Mouse (Mus musculus): ENCODE results near the gene Atp10b.
"Not testable (repeated sequence)": the region's sequence is repeated elsewhere in the genome, so short reads cannot be mapped to it uniquely, and the experiment has no call there.

Gene Atp10b

GRCm38 (mm10) chr11:43149577-43149976 lies at the start of gene Atp10b:
TSS of gene Atp10b (plus strand) at chr11:43149877.
- DNase-seq, result no peak

GRCm38 (mm10) chr11:43101357-43101756 lies 48.3 kb upstream of the Atp10b start:
- DNase-seq, result no peak

GRCm38 (mm10) chr11:43125908-43126477 lies 23.7 kb upstream of the Atp10b start:
- no peak for DNase-seq

GRCm38 (mm10) chr11:43126573-43126972 lies 23.1 kb upstream of the Atp10b start:
- not testable (repeated sequence) for DNase-seq

- DNase-seq, result no peak
Observed at GRCm38 (mm10) chr11:43141296-43141695, 8.4 kb upstream of the Atp10b start.

GRCm38 (mm10) chr11:43142811-43143210 lies 6.9 kb upstream of the Atp10b start:
- no peak for DNase-seq

- DNase-seq, result no peak
Observed at GRCm38 (mm10) chr11:43144178-43144577, 5.5 kb upstream of the Atp10b start.

GRCm38 (mm10) chr11:43144882-43145281 lies 4.8 kb upstream of the Atp10b start:
- not testable (repeated sequence) for DNase-seq

- DNase-seq, result no peak
Observed at GRCm38 (mm10) chr11:43147380-43147779, 2.3 kb upstream of the Atp10b start.

- no peak for DNase-seq
Observed at GRCm38 (mm10) chr11:43148341-43148740, 1.3 kb upstream of the Atp10b start.

GRCm38 (mm10) chr11:43155004-43155403 lies 5.3 kb downstream of the Atp10b start:
- no peak for DNase-seq

GRCm38 (mm10) chr11:43155417-43155816 lies 5.7 kb downstream of the Atp10b start:
- no peak for DNase-seq

GRCm38 (mm10) chr11:43158814-43159213 lies 9.1 kb downstream of the Atp10b start:
- no peak for DNase-seq

- no peak for DNase-seq
Observed at GRCm38 (mm10) chr11:43160188-43160942, 10.7 kb downstream of the Atp10b start.

- no peak for DNase-seq
Observed at GRCm38 (mm10) chr11:43170601-43171000, 20.9 kb downstream of the Atp10b start.

- DNase-seq, result no peak
Observed at GRCm38 (mm10) chr11:43174359-43175116, 24.9 kb downstream of the Atp10b start.

GRCm38 (mm10) chr11:43182401-43182800 lies 32.7 kb downstream of the Atp10b start:
- DNase-seq, result no peak

GRCm38 (mm10) chr11:43182816-43183215 lies 33.1 kb downstream of the Atp10b start:
- DNase-seq, result no peak

- no peak for DNase-seq
Observed at GRCm38 (mm10) chr11:43183457-43183856, 33.8 kb downstream of the Atp10b start.

GRCm38 (mm10) chr11:43186291-43186690 lies 36.6 kb downstream of the Atp10b start:
- DNase-seq, result no peak

- DNase-seq, result no peak
Observed at GRCm38 (mm10) chr11:43189817-43190593, 40.3 kb downstream of the Atp10b start.

- no peak for DNase-seq
Observed at GRCm38 (mm10) chr11:43198811-43199210, 49.1 kb downstream of the Atp10b start.

- no peak for DNase-seq
Observed at GRCm38 (mm10) chr11:43199358-43199757, 49.7 kb downstream of the Atp10b start.

Measured in thymus, postnatal 25 days (tissue).